Mouse (Mus musculus) midbrain, embryonic 15.5 days (tissue): ENCODE measurements at regions not wholly inside any gene's neighbourhood (a gene's known extent, or its start where the extent isn't known, plus 50 kb on each side); places are given as distances from the start of the nearest gene placed in this dataset.

Source experiments
- ATAC-seq: fragments of 200-750 bp; cut with Nextera tagmentation; replicated peaks from 2 replicates; pipeline ENCODE4 v1.8.0; 2017; ENCODE audit warnings: moderate TSS enrichment
- H3K27ac ChIP-seq: fragments of 300-500 bp; sonication (generic); 2 replicates; pipeline ENCODE4 v1.5.1; 2015; ENCODE audit warnings: mild to moderate bottlenecking, inconsistent platforms
- H3K27me3 ChIP-seq: fragments of 300-500 bp; sonication (generic); replicated peaks from 2 replicates; pipeline ENCODE4 v1.6.1; 2015; ENCODE audit warnings: inconsistent platforms
- H3K36me3 ChIP-seq: fragments of 300-500 bp; sonication (generic); replicated peaks from 2 replicates; pipeline ENCODE4 v1.6.1; 2015; ENCODE audit warnings: inconsistent platforms
- H3K4me1 ChIP-seq: fragments of 300-500 bp; sonication (generic); 2 replicates; pipeline ENCODE4 v1.6.1; 2015; ENCODE audit warnings: inconsistent platforms
- H3K4me2 ChIP-seq: fragments of 300-500 bp; sonication (generic); 2 replicates; pipeline ENCODE4 v1.6.1; 2015; ENCODE audit warnings: inconsistent platforms, mild to moderate bottlenecking, moderate library complexity
- H3K4me3 ChIP-seq: fragments of 300-500 bp; sonication (generic); 2 replicates; pipeline ENCODE4 v1.5.1; 2015; ENCODE audit warnings: mild to moderate bottlenecking, inconsistent platforms
- H3K9ac ChIP-seq: fragments of 300-500 bp; sonication (generic); 2 replicates; pipeline ENCODE4 v1.6.1; 2015; ENCODE audit warnings: mild to moderate bottlenecking, inconsistent platforms
- H3K9me3 ChIP-seq: fragments of 300-500 bp; sonication (generic); 2 replicates; pipeline ENCODE4 v1.6.1; 2016; ENCODE audit warnings: inconsistent platforms
- WGBS: fragments of 180-500 bp; shearing (Covaris S2); methylation state at CpG from one replicate; pipeline ENCODE4 v1.1.7; 2015; ENCODE audit warnings: mixed read lengths; 5-methylcytosine and 5-hydroxymethylcytosine counted together

- H3K4me1 ChIP-seq = no peaks in the 10 kb centered on the region
- WGBS = 48% methylated on average over 6 of the region's 6 CpGs
- no peak for ATAC-seq
- H3K27ac ChIP-seq = no peak overlapping the region
- no peaks in the 10 kb centered on the region for H3K27me3 ChIP-seq
- H3K9ac ChIP-seq = no peak overlapping the region
- H3K9me3 ChIP-seq = no peaks in the 10 kb centered on the region
- H3K4me3 ChIP-seq = no peak overlapping the region
- H3K4me2 ChIP-seq = no peak overlapping the region
- H3K36me3 ChIP-seq = no peaks in the 10 kb centered on the region
Observed at GRCm38 (mm10) chr9:74021339-74021738, 52.6 kb upstream of the Unc13c start.

- Histone ChIP-seq H3K9me3 (no peaks in the 10 kb centered on the region), H3K4me2 (no peak overlapping the region), H3K27ac (no peak overlapping the region), H3K4me1 (no peaks in the 10 kb centered on the region), H3K4me3 (no peak overlapping the region), H3K36me3 (no peaks in the 10 kb centered on the region), H3K9ac (no peak overlapping the region), H3K27me3 (no peaks in the 10 kb centered on the region)
- ATAC-seq = no peak
- 72% methylated on average over 3 of the region's 3 CpGs for WGBS
Observed at GRCm38 (mm10) chr9:74023922-74024321, 55.2 kb upstream of the Unc13c start.

GRCm38 (mm10) chr9:74026131-74026530, 57.4 kb upstream of the Unc13c start:
- Histone ChIP-seq H3K4me3 (no peak overlapping the region), H3K27me3 (no peaks in the 10 kb centered on the region), H3K9me3 (no peaks in the 10 kb centered on the region), H3K27ac (no peak overlapping the region), H3K9ac (no peak overlapping the region), H3K4me1 (no peaks in the 10 kb centered on the region), H3K4me2 (no peak overlapping the region), H3K36me3 (no peaks in the 10 kb centered on the region)
- WGBS = 31% methylated on average over 3 of the region's 3 CpGs
- no peak for ATAC-seq

- no peaks in the 10 kb centered on the region for H3K27me3 ChIP-seq
- H3K9ac ChIP-seq = no peak overlapping the region
- H3K9me3 ChIP-seq = no peaks in the 10 kb centered on the region
- ATAC-seq = no peak
- no peaks in the 10 kb centered on the region for H3K36me3 ChIP-seq
- no peaks in the 10 kb centered on the region for H3K4me1 ChIP-seq
- H3K4me2 ChIP-seq = no peak overlapping the region
- no peak overlapping the region for H3K27ac ChIP-seq
- 67% methylated on average over 1 of the region's 1 CpGs for WGBS
- H3K4me3 ChIP-seq = no peak overlapping the region
Observed at GRCm38 (mm10) chr9:74028438-74028837, 59.7 kb upstream of the Unc13c start.

- 53% methylated on average over 3 of the region's 3 CpGs for WGBS
- no peak overlapping the region for H3K9ac ChIP-seq
- H3K9me3 ChIP-seq = no peaks in the 10 kb centered on the region
- no peaks in the 10 kb centered on the region for H3K4me1 ChIP-seq
- H3K27ac ChIP-seq = no peak overlapping the region
- no peak overlapping the region for H3K4me2 ChIP-seq
- ATAC-seq = peak; percentile 69
- no peaks in the 10 kb centered on the region for H3K27me3 ChIP-seq
- H3K4me3 ChIP-seq = no peak overlapping the region
- no peaks in the 10 kb centered on the region for H3K36me3 ChIP-seq
Observed at GRCm38 (mm10) chr9:74045936-74046335, 64.2 kb upstream of the Wdr72 start.

- H3K36me3 ChIP-seq = no peaks in the 10 kb centered on the region
- no peak for ATAC-seq
- no peak overlapping the region for H3K9ac ChIP-seq
- no peaks in the 10 kb centered on the region for H3K4me1 ChIP-seq
- H3K27ac ChIP-seq = no peak overlapping the region
- WGBS = 59% methylated on average over 3 of the region's 3 CpGs
- no peak overlapping the region for H3K4me3 ChIP-seq
- H3K9me3 ChIP-seq = no peaks in the 10 kb centered on the region
- H3K27me3 ChIP-seq = no peaks in the 10 kb centered on the region
- no peak overlapping the region for H3K4me2 ChIP-seq
Observed at GRCm38 (mm10) chr9:74049776-74050175, 60.4 kb upstream of the Wdr72 start.

- H3K9me3 ChIP-seq = no peaks in the 10 kb centered on the region
- WGBS = 26% methylated on average over 5 of the region's 5 CpGs
- no peaks in the 10 kb centered on the region for H3K36me3 ChIP-seq
- H3K4me3 ChIP-seq = no peak overlapping the region
- H3K4me2 ChIP-seq = no peak overlapping the region
- peak; percentile 88 for ATAC-seq
- peaks cover 21% of the 10 kb centered on the region for H3K4me1 ChIP-seq
- no peak overlapping the region for H3K9ac ChIP-seq
- H3K27me3 ChIP-seq = no peaks in the 10 kb centered on the region
- peak overlapping the region; percentile 48 for H3K27ac ChIP-seq
Observed at GRCm38 (mm10) chr9:74056709-74057108, 53.4 kb upstream of the Wdr72 start.

GRCm38 (mm10) chr9:74057476-74058076, 52.6 kb upstream of the Wdr72 start:
- peak overlapping the region; percentile 2; the same call in 1 of the 2 replicates for H3K4me2 ChIP-seq
- 30% methylated on average over 3 of the region's 3 CpGs for WGBS
- H3K4me3 ChIP-seq = no peak overlapping the region
- peak overlapping the region; percentile 58 for H3K27ac ChIP-seq
- H3K27me3 ChIP-seq = no peaks in the 10 kb centered on the region
- H3K4me1 ChIP-seq = peaks cover 21% of the 10 kb centered on the region
- peak; percentile 86 for ATAC-seq
- H3K36me3 ChIP-seq = no peaks in the 10 kb centered on the region
- H3K9me3 ChIP-seq = no peaks in the 10 kb centered on the region
- H3K9ac ChIP-seq = no peak overlapping the region

GRCm38 (mm10) chr9:74058269-74058871, 51.8 kb upstream of the Wdr72 start:
- Histone ChIP-seq H3K27ac (peak overlapping the region; percentile 58), H3K36me3 (no peaks in the 10 kb centered on the region), H3K27me3 (no peaks in the 10 kb centered on the region), H3K9ac (no peak overlapping the region), H3K4me1 (peaks cover 21% of the 10 kb centered on the region), H3K4me2 (no peak overlapping the region), H3K9me3 (no peaks in the 10 kb centered on the region), H3K4me3 (no peak overlapping the region)
- WGBS = 35% methylated on average over 5 of the region's 5 CpGs
- ATAC-seq = peak; percentile 51; the same call in 1 of the 2 replicates
